Mouse (Mus musculus) kidney, postnatal 0 days (tissue): Measurements from ENCODE around the gene Eif4g1. TPM values are rescaled to one million over a fixed set of nuclear protein-coding genes. Genes with fewer than 3 reads are reported as not detected.
A peak's percentile ranks its signal among the peaks of the same experiment; 100 is the strongest.

Experiments
- ATAC-seq: fragments of 200-750 bp; cut with Nextera tagmentation; replicated peaks from 2 replicates; pipeline ENCODE4 v1.8.0; 2017; ENCODE audit warnings: low read depth, moderate number of reproducible peaks, moderate TSS enrichment, moderate library complexity; ENCODE audit not compliant: low FRiP score
- DNase-seq: peaks from one replicate; pipeline ENCODE4 v3.0.0-alpha.2; 2016; ENCODE audit warnings: low spot score
- H3K27ac ChIP-seq: fragments of 300-500 bp; sonication (generic); 2 replicates; pipeline ENCODE4 v1.5.1; 2014; ENCODE audit warnings: mild to moderate bottlenecking
- H3K27me3 ChIP-seq: fragments of 300-500 bp; sonication (generic); 2 replicates; pipeline ENCODE4 v1.6.1; 2014; ENCODE audit warnings: low read length, mixed read lengths; ENCODE audit not compliant: insufficient read depth
- H3K36me3 ChIP-seq: fragments of 300-500 bp; sonication (generic); 2 replicates; pipeline ENCODE4 v1.6.1; 2014; ENCODE audit warnings: low read length, mixed read lengths; ENCODE audit not compliant: insufficient read depth
- H3K4me1 ChIP-seq: fragments of 300-500 bp; sonication (generic); replicated peaks from 2 replicates; pipeline ENCODE4 v1.6.1; 2014; ENCODE audit warnings: antibody characterized with exemption, low read length, mixed read lengths; ENCODE audit not compliant: insufficient read depth
- H3K4me2 ChIP-seq: fragments of 300-500 bp; sonication (generic); 2 replicates; pipeline ENCODE4 v1.6.1; 2014; ENCODE audit warnings: mild to moderate bottlenecking, low read length, moderate library complexity, mixed read lengths
- H3K4me3 ChIP-seq: fragments of 300-500 bp; sonication (generic); replicated peaks from 2 replicates; pipeline ENCODE4 v1.5.1; 2014; ENCODE audit warnings: low read depth, low read length
- H3K9ac ChIP-seq: fragments of 300-500 bp; sonication (generic); 2 replicates; pipeline ENCODE4 v1.6.1; 2014; ENCODE audit warnings: low read depth, low read length
- H3K9me3 ChIP-seq: fragments of 300-500 bp; sonication (generic); replicated peaks from 2 replicates; pipeline ENCODE4 v1.6.1; 2016; ENCODE audit warnings: low read length, inconsistent platforms, mixed read lengths
- CTCF ChIP-seq: IDR thresholded peaks from 2 replicates; pipeline ENCODE4 v1.5.1; 2016; ENCODE audit warnings: antibody characterized with exemption, low read depth, mild to moderate bottlenecking, moderate library complexity
- WGBS: fragments of 180-500 bp; shearing (Covaris S2); extraction: QIAGEN DNeasy Blood & Tissue Kit; methylation state at CpG from one replicate; pipeline ENCODE4 v1.1.7; 2014; 5-methylcytosine and 5-hydroxymethylcytosine counted together
- polyA plus RNA-seq: library from polyadenylated mRNA; unstranded; fragments of >200 nt; fragmentation: Nextera tagmentation; extraction: Ambion mirVana; gene quantifications from 2 replicates; pipeline ENCODE4 v1.2.1, GENCODE M21; 2015

Eif4g1 gene
- polyA plus RNA-seq, 1 experiment from 2014 or later: 115 TPM

GRCm38 (mm10) chr16:20642161-20642560 lies 26.0 kb upstream of the Eif4g1 start:
- no peak overlapping the region for H3K4me3 ChIP-seq
- ATAC-seq (no peak), DNase-seq (peak; percentile 83)
- no peak overlapping the region for H3K9ac ChIP-seq
- no peak overlapping the region for H3K27ac ChIP-seq
- H3K4me2 ChIP-seq: no peak overlapping the region
- H3K9me3 ChIP-seq: no peaks in the 10 kb centered on the region
- H3K27me3 ChIP-seq: no peaks in the 10 kb centered on the region
- under 1% methylated on average over 8 of the region's 8 CpGs for WGBS
- H3K4me1 ChIP-seq: no peaks in the 10 kb centered on the region
- peak; percentile 82 for TF ChIP-seq CTCF
- no peaks in the 10 kb centered on the region for H3K36me3 ChIP-seq

- Histone ChIP-seq H3K4me3 (no peak overlapping the region), H3K9ac (no peak overlapping the region), H3K4me2 (no peak overlapping the region), H3K9me3 (no peaks in the 10 kb centered on the region), H3K27ac (no peak overlapping the region), H3K27me3 (no peaks in the 10 kb centered on the region), H3K4me1 (no peaks in the 10 kb centered on the region), H3K36me3 (no peaks in the 10 kb centered on the region)
- TF ChIP-seq CTCF: no peak
- 87% methylated on average over 7 of the region's 7 CpGs for WGBS
- ATAC-seq: no peak
- no peak for DNase-seq
Observed at GRCm38 (mm10) chr16:20643911-20644310, 24.2 kb upstream of the Eif4g1 start.

GRCm38 (mm10) chr16:20651076-20651946 lies 16.8 kb upstream of the Eif4g1 start, which contains the start of gene Psmd2:
TSS of gene Psmd2 (plus strand) at chr16:20651652.
- Histone ChIP-seq H3K4me3 (peak within 1 kb of the TSS; percentile 84), H3K36me3 (peaks cover 18% of the 10 kb centered on the region), H3K9ac (peak within 1 kb of the TSS; percentile 87), H3K27me3 (no peaks in the 10 kb centered on the region), H3K27ac (peak within 1 kb of the TSS; percentile 75; the same call in 1 of the 2 replicates), H3K4me2 (peak within 1 kb of the TSS; percentile 64), H3K9me3 (no peaks in the 10 kb centered on the region), H3K4me1 (no peaks in the 10 kb centered on the region)
- peak; percentile 94 for ATAC-seq
- 0 out of 2 replicates have a peak, but pooled peaks have one; percentile 25 for TF ChIP-seq CTCF
- peak; percentile 97 for DNase-seq
- 2% methylated on average over 46 of the region's 46 CpGs for WGBS

GRCm38 (mm10) chr16:20651947-20652310 lies 16.2 kb upstream of the Eif4g1 start:
- Histone ChIP-seq H3K36me3 (peaks cover 24% of the 10 kb centered on the region), H3K9me3 (no peaks in the 10 kb centered on the region), H3K27me3 (no peaks in the 10 kb centered on the region), H3K9ac (peak overlapping the region; percentile 87), H3K4me3 (peak overlapping the region; percentile 84), H3K27ac (no peak overlapping the region), H3K4me1 (no peaks in the 10 kb centered on the region), H3K4me2 (peak overlapping the region; percentile 64)
- 7% methylated on average over 12 of the region's 12 CpGs for WGBS
- no peak for TF ChIP-seq CTCF
- no peak for ATAC-seq
- DNase-seq: no peak

GRCm38 (mm10) chr16:20653315-20653714 lies 14.8 kb upstream of the Eif4g1 start:
- Histone ChIP-seq H3K36me3 (peaks cover 37% of the 10 kb centered on the region), H3K4me3 (no peak overlapping the region), H3K4me1 (no peaks in the 10 kb centered on the region), H3K4me2 (no peak overlapping the region; the same call in 1 of the 2 replicates), H3K27ac (no peak overlapping the region), H3K27me3 (no peaks in the 10 kb centered on the region), H3K9me3 (no peaks in the 10 kb centered on the region), H3K9ac (no peak overlapping the region)
- TF ChIP-seq CTCF: 0 out of 2 replicates have a peak, but pooled peaks have one; percentile 12
- WGBS: 60% methylated on average over 2 of the region's 2 CpGs
- DNase-seq (no peak), ATAC-seq (no peak)

GRCm38 (mm10) chr16:20657661-20658060 lies 10.5 kb upstream of the Eif4g1 start:
- Histone ChIP-seq H3K27ac (no peak overlapping the region), H3K27me3 (no peaks in the 10 kb centered on the region), H3K4me2 (no peak overlapping the region), H3K4me1 (no peaks in the 10 kb centered on the region), H3K9ac (no peak overlapping the region), H3K36me3 (peaks cover 72% of the 10 kb centered on the region), H3K9me3 (no peaks in the 10 kb centered on the region), H3K4me3 (no peak overlapping the region)
- WGBS: 89% methylated on average over 4 of the region's 4 CpGs
- ATAC-seq (no peak), DNase-seq (no peak)
- TF ChIP-seq CTCF: no peak
